9 mouse cellular contexts compared by ENCODE assay signal in the genomic region with DNA sequence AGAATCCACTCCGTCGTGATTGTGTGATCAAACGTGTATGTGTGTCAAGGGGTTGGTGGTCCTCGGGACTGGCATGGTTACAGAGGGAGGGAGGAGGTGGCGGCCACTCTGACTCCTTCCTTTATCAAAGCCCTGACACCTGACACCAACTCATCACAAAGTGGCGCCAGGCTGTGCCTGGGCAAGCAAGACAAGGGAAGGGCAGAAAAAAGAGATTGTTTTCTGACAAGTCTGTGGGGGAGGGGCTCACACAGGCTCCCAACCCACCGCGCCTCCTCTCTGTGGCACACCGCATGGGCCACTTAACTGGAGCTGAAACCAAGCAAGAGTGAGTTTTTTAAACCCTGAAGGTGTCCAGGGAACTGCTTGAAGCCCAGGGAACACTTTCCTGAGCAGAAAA.
DNase-seq lines count a peak whose midpoint lies in the region; ATAC-seq and TF ChIP-seq lines count a peak whose summit lies in the region.
"Had no signal": no experiment of that assay in that cellular context is flagged by ENCODE, and none has a peak within 500 bp of the region (broad histone marks: within the 10 kb centered on the region; RNA-seq: fewer than 3 reads in every experiment).

No protein-coding gene starts in this region.

- ATAC-seq in heart, postnatal 0 days (ENCODE audit: insufficient read depth, low read depth) = 0 out of 2 replicates have a peak, but pooled peaks have one; percentile 12
- ATAC-seq in erythroblast, adult 5-6 weeks (replicated peaks; ENCODE audit: low FRiP score, poor library complexity, severe bottlenecking) = 0 out of 2 replicates have a peak, but pooled peaks have one; percentile 48

- H3K36me3 ChIP-seq in heart, postnatal 0 days (replicated peaks; ENCODE audit: control insufficient read depth, insufficient read depth, low read length) = no peaks in the 10 kb centered on the region
- H3K36me3 ChIP-seq: limb, embryonic 15.5 days had no signal

- no peak overlapping the region for H3K4me3 ChIP-seq in heart, postnatal 0 days (ENCODE audit: low read depth, low read length)
- H3K4me3 ChIP-seq: limb, embryonic 15.5 days had no signal

- no peak for DNase-seq in heart, postnatal 0 days (ENCODE audit: low spot score)
- DNase-seq in heart, postnatal 25 days (ENCODE audit: low spot score) = no peak
- DNase-seq in urinary bladder, adult 18-20 months (ENCODE audit: low spot score in 2 of 2) = peak; percentile 30 to 60
- no peak for DNase-seq in urinary bladder, adult 2 months (ENCODE audit: low spot score)
- DNase-seq in naive thymus-derived CD4-positive, alpha-beta T cell, adult 2 months (ENCODE audit: low read depth) = peak; percentile 63
- no peak for DNase-seq in frontal cortex, postnatal 14 days (ENCODE audit: low spot score in 2 of 2)
- DNase-seq in B cell, adult 2 months = no peak

- no peak overlapping the region for H3K4me2 ChIP-seq in heart, postnatal 0 days (ENCODE audit: low read depth, low read length)
- H3K4me2 ChIP-seq: limb, embryonic 15.5 days had no signal

- H3K9ac ChIP-seq in heart, postnatal 0 days (replicated peaks; ENCODE audit: low read depth, low read length) = no peak overlapping the region
- H3K9ac ChIP-seq: limb, embryonic 15.5 days had no signal

- intact Hi-C loops in heart, postnatal 25 days (cut with DNase I) = loop anchor here (10.0 kb wide), 1 partner anchor 504 kb away; no protein-coding TSS in a partner anchor

- peaks cover 18% of the 10 kb centered on the region for H3K4me1 ChIP-seq in heart, postnatal 0 days (ENCODE audit: control insufficient read depth, insufficient read depth)

- no peaks in the 10 kb centered on the region for H3K9me3 ChIP-seq in heart, postnatal 0 days (replicated peaks; ENCODE audit: control insufficient read depth, low read length)
- H3K9me3 ChIP-seq: limb, embryonic 15.5 days had no signal

- TF ChIP-seq CTCF in heart, postnatal 0 days (IDR thresholded peaks at IDR 0.05; ENCODE audit: low read depth) = no peak

- 20% methylated on average over 9 of the region's 9 CpGs for WGBS in heart, postnatal 0 days

- no peaks in the 10 kb centered on the region for H3K27me3 ChIP-seq in heart, postnatal 0 days (ENCODE audit: control insufficient read depth, insufficient read depth, low read length)

- no peak for TF ChIP-seq EP300 in heart, postnatal 0 days (IDR thresholded peaks at IDR 0.05; ENCODE audit: low read depth)

- H3K27ac ChIP-seq in heart, postnatal 0 days (ENCODE audit: low read depth) = no peak overlapping the region
- H3K27ac ChIP-seq: limb, embryonic 15.5 days had no signal

Comparison
In these comparisons a context has a peak if more than half of its experiments do, and no peak if none do; other contexts are left out.
1. DNase-seq: peak in urinary bladder, adult 18-20 months (2 of 2) and naive thymus-derived CD4-positive, alpha-beta T cell, adult 2 months (single experiment); none in heart, postnatal 0 days (single experiment), heart, postnatal 25 days (single experiment), urinary bladder, adult 2 months (single experiment), frontal cortex, postnatal 14 days (0 of 2) and B cell, adult 2 months (0 of 2).